ENCODE assay signal across 24 mouse cellular contexts in the genomic region with DNA sequence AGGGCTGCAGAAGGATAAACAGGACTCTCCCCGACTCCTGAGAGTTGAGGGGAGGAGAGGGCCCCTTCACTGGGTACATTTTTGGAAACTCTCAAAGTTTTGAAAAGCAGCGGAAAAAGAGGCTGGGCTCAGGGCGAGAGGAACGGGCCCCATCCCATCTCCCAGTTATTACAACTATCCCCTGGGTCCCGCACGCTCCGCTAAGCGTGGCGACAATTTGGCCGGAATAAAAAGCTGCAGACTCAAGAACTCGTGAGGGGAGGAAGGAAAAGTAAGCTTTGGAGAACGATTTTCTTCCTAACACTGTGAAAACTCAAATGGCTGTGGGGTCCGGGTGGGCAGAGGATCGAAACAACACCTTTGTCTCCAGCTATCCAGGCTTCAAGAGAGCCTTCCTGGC.
DNase-seq lines count a peak whose midpoint lies in the region; ATAC-seq and TF ChIP-seq lines count a peak whose summit lies in the region.
"Had no signal": no experiment of that assay in that cellular context is flagged by ENCODE, and none has a peak within 500 bp of the region (broad histone marks: within the 10 kb centered on the region; RNA-seq: fewer than 3 reads in every experiment).

No protein-coding gene starts in this region.

- H3K9ac ChIP-seq in forebrain, embryonic 13.5 days = no peak overlapping the region
- no peak overlapping the region for H3K9ac ChIP-seq in forebrain, embryonic 16.5 days (replicated peaks; ENCODE audit: low read depth, low read length)
- H3K9ac ChIP-seq in limb, embryonic 12.5 days (replicated peaks) = no peak overlapping the region
- H3K9ac ChIP-seq: hindbrain, embryonic 12.5 days; midbrain, embryonic 15.5 days had no signal

- TF ChIP-seq CTCF in brain, embryonic 14.5 days (IDR thresholded peaks at IDR 0.05; ENCODE audit: borderline replicate concordance, extremely low read depth, insufficient read depth, insufficient read length) = no peak

- no peak for TF ChIP-seq POLR2A in brain, embryonic 14.5 days (IDR thresholded peaks at IDR 0.05; ENCODE audit: borderline replicate concordance, extremely low read depth, insufficient read depth, insufficient read length, poor library complexity, severe bottlenecking)

- peaks cover 9% of the 10 kb centered on the region; the same call in 1 of the 2 replicates for H3K27me3 ChIP-seq in forebrain, embryonic 13.5 days
- no peaks in the 10 kb centered on the region for H3K27me3 ChIP-seq in forebrain, embryonic 16.5 days (replicated peaks; ENCODE audit: control insufficient read depth, insufficient read depth, low read length)
- H3K27me3 ChIP-seq in limb, embryonic 12.5 days = peaks cover 27% of the 10 kb centered on the region
- H3K27me3 ChIP-seq: CH12.LX; midbrain, embryonic 15.5 days had no signal

- WGBS in forebrain, embryonic 13.5 days = 58% methylated on average over 14 of the region's 14 CpGs
- 44% methylated on average over 14 of the region's 14 CpGs for WGBS in forebrain, embryonic 16.5 days
- WGBS in limb, embryonic 12.5 days = 47% methylated on average over 14 of the region's 14 CpGs

- peak; percentile 30 to 43 for DNase-seq in kidney, postnatal 4 days
- no peak for DNase-seq in kidney, postnatal 25 days
- DNase-seq in brain, embryonic 14.5 days (ENCODE audit: low read depth) = peak; percentile 51
- DNase-seq: adrenal gland, postnatal 14 days; cerebellum, adult 11 months; cerebellum, postnatal 14 days; heart, postnatal 10 days; kidney, postnatal 14 days; layer of hippocampus, adult 9-11 months; left cerebral cortex, postnatal 4 days; right cerebral cortex, postnatal 4 days; thymus, adult 18-20 months; thymus, postnatal 4 days had no signal

- H3K4me3 ChIP-seq in forebrain, embryonic 13.5 days = no peak overlapping the region
- H3K4me3 ChIP-seq in forebrain, embryonic 16.5 days (replicated peaks; ENCODE audit: low read length) = no peak overlapping the region
- H3K4me3 ChIP-seq in limb, embryonic 12.5 days (replicated peaks) = no peak overlapping the region
- H3K4me3 ChIP-seq: hindbrain, embryonic 12.5 days; left cerebral cortex, adult 2 months; midbrain, embryonic 15.5 days; myocyte had no signal

- ATAC-seq in forebrain, embryonic 13.5 days = no peak
- ATAC-seq in forebrain, embryonic 16.5 days = no peak
- ATAC-seq in limb, embryonic 12.5 days (ENCODE audit: insufficient number of reproducible peaks, insufficient read depth, low FRiP score, low TSS enrichment, low read depth) = no peak; the same call in 1 of the 2 replicates
- no peak for ATAC-seq in erythroblast, adult 5-6 weeks (replicated peaks; ENCODE audit: low FRiP score, poor library complexity, severe bottlenecking)
- ATAC-seq: lung, postnatal 0 days; midbrain, embryonic 15.5 days had no signal

- no peak overlapping the region for H3K27ac ChIP-seq in forebrain, embryonic 13.5 days
- H3K27ac ChIP-seq in forebrain, embryonic 16.5 days (ENCODE audit: low read length) = no peak overlapping the region
- peak overlapping the region; percentile 86 for H3K27ac ChIP-seq in limb, embryonic 12.5 days
- H3K27ac ChIP-seq: hindbrain, embryonic 12.5 days; left cerebral cortex, adult 2 months; midbrain, embryonic 15.5 days had no signal

- 0 out of 2 replicates have a peak overlapping the region, but pooled peaks have one; percentile 20 for H3K4me2 ChIP-seq in forebrain, embryonic 13.5 days
- H3K4me2 ChIP-seq in forebrain, embryonic 16.5 days (ENCODE audit: low read length) = no peak overlapping the region; the same call in 1 of the 2 replicates
- H3K4me2 ChIP-seq in limb, embryonic 12.5 days = peak overlapping the region; percentile 38
- H3K4me2 ChIP-seq: heart, embryonic 11.5 days; hindbrain, embryonic 12.5 days; midbrain, embryonic 15.5 days had no signal

- no peaks in the 10 kb centered on the region for H3K36me3 ChIP-seq in forebrain, embryonic 13.5 days (ENCODE audit: poor library complexity, severe bottlenecking)
- no peaks in the 10 kb centered on the region for H3K36me3 ChIP-seq in forebrain, embryonic 16.5 days (ENCODE audit: control insufficient read depth, insufficient read depth)
- no peaks in the 10 kb centered on the region for H3K36me3 ChIP-seq in limb, embryonic 12.5 days
- H3K36me3 ChIP-seq: hindbrain, embryonic 12.5 days; midbrain, embryonic 15.5 days had no signal

- H3K9me3 ChIP-seq in forebrain, embryonic 13.5 days (replicated peaks) = no peaks in the 10 kb centered on the region
- H3K9me3 ChIP-seq in forebrain, embryonic 16.5 days (ENCODE audit: control insufficient read depth, low read length) = no peaks in the 10 kb centered on the region
- no peaks in the 10 kb centered on the region for H3K9me3 ChIP-seq in limb, embryonic 12.5 days
- H3K9me3 ChIP-seq: hindbrain, embryonic 12.5 days; midbrain, embryonic 15.5 days had no signal

- peaks cover 14% of the 10 kb centered on the region for H3K4me1 ChIP-seq in forebrain, embryonic 13.5 days
- H3K4me1 ChIP-seq in forebrain, embryonic 16.5 days (replicated peaks; ENCODE audit: control insufficient read depth, insufficient read depth, low read length) = peaks cover 4% of the 10 kb centered on the region; the same call in 1 of the 2 replicates
- peaks cover 38% of the 10 kb centered on the region for H3K4me1 ChIP-seq in limb, embryonic 12.5 days (replicated peaks)
- H3K4me1 ChIP-seq: midbrain, embryonic 15.5 days had no signal

Comparison
In these comparisons a context has a peak if more than half of its experiments do, and no peak if none do; other contexts are left out.
1. DNase-seq: peak in kidney, postnatal 4 days (2 of 2) and brain, embryonic 14.5 days (single experiment); none in kidney, postnatal 25 days (0 of 2).